Mouse (Mus musculus): ENCODE measurements around the gene Capzb.

DNA sequence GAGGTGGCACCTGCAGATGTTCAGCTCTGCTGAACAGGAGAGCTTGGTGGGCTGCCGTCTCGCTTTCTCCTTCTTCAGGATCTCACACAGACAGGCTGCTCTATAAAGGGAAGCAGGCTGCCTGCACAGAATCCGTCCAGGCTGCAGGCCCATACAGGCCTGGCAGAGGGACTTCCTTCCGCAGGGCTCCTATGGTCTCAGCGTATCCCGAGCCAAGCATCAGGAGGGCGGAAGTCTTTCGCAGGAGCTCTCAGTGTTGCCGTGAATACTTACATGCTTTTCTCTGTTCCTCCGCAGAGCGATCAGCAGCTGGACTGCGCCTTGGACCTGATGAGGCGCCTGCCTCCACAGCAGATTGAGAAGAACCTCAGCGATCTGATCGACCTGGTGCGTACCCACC, 45.9 kb downstream of the Capzb start:
- TF ChIP-seq GATA1 (IDR thresholded peaks at IDR 0.05; ENCODE audit: low read length) (no peak), TAL1 (IDR thresholded peaks at IDR 0.05; ENCODE audit: low read length) (no peak)
